Mouse (Mus musculus) small intestine, adult 2 months (tissue): ENCODE results near the gene Npm1.

Experiments used
- CTCF ChIP-seq: fragments of 200-500 bp; IDR thresholded peaks from 2 replicates; pipeline ENCODE4 v1.5.1; 2012; ENCODE audit warnings: low read depth, mild to moderate bottlenecking, control low read depth, inconsistent platforms, low read length, moderate library complexity, mixed read lengths; ENCODE audit not compliant: insufficient replicate concordance, insufficient read length; ENCODE audit errors: extremely low read depth
- POLR2A ChIP-seq: fragments of 200-500 bp; IDR thresholded peaks from 2 replicates; pipeline ENCODE4 v1.6.1; 2012; ENCODE audit warnings: low read depth, mild to moderate bottlenecking, control low read depth, inconsistent platforms, low read length, moderate library complexity

DNA sequence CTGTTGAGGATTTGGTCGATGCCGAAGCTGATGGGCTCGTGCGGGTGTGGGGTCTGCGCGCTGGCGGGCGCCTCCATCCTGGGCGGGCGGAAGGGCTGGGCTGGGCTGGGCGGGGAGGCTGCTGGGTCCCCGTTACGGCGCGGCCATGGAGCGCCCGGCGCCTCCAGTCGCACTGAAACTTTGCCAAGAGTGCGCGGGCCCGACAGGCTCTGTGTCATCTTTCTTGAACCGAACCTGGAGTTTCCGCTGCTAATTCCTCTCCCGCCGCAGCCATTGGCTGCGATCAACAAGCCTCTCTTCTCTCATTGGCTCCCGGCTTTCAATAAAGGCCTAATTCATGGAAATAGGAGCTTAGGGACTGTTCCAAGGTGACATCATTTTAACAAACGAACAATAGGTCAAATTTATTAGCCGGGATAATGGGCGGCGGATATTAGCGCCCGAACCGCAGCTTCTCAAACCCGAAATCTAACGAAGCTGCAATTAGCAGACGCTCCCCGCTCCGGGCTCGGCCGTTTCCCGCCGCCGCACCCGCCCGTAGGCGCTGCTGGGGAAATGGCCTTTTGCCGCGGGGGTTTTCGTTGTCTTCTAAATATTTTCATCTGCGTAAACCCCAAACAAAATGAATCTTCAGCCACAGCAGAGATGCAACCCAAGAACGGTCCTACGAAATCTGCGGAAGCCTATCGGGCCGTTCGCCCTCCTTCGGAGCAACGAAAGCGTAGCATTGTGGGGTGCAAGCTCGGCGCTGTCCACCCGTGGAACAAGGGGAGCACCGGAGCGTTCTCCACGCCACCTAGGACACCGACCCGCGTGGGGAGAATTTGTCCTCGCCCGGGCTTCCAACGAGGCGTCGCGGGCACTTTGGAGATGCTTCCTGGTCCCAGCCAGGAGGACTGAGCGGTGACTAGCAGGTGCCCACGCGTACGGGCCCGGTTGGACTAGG is 40.6 kb upstream of the Npm1 start, which contains the start of gene Tlx3:
- TF ChIP-seq POLR2A (no peak), CTCF (no peak)
